Mouse (Mus musculus): ENCODE data around the gene Arid1b. TPM values are rescaled to one million over a fixed set of nuclear protein-coding genes. Genes with fewer than 3 reads are reported as not detected.

The Arid1b gene
- total RNA-seq, 1 experiment, result 9.2 TPM

DNA sequence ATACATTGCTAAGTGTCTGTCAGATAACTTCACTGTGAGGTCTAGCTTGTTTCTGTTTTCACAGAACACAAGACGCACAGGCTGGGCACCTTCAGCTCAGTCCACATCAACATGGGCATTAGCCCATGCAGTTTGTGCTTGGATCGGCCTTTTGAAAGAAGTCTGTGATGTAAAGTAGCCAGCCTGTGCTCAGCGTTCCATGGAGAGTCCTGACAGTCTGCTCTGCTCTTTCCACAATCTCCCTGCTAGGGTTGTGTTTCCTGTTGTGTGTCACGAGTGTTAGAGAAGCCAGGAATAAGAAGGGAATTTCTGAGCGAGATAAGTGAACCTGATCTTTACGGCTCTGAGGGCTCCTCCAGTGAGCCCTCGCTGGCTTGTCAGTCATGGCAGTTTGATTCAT is 184.9 kb downstream of the Arid1b start:
- no peak for DNase-seq (ENCODE audit: low read depth, low spot score)
- Histone ChIP-seq H3K4me3 (ENCODE audit: insufficient read depth in 1 of 2, low read depth in 1 of 2, low read length in 2 of 2, poor library complexity in 1 of 2, severe bottlenecking in 1 of 2) (no peak overlapping the region), H3K9me3 (ENCODE audit: control insufficient read depth, insufficient read depth, low read depth, low read length) (no peaks in the 10 kb centered on the region), H3K9ac (ENCODE audit: insufficient read depth, low read depth, low read length, poor library complexity, severe bottlenecking) (no peak overlapping the region), H3K4me1 (ENCODE audit: control insufficient read depth in 2 of 2, insufficient read depth in 2 of 2, low read length in 2 of 2, poor library complexity in 1 of 2) (peaks cover 0 to 2% of the 10 kb centered on the region in 2 experiments; a peak in 1 of 4 replicates), H3K36me3 (ENCODE audit: control insufficient read depth, insufficient read depth, low read length, poor library complexity, severe bottlenecking) (no peaks in the 10 kb centered on the region), H3K27ac (ENCODE audit: insufficient read depth, low read depth, low read length, poor library complexity, severe bottlenecking) (no peak overlapping the region)
- in situ Hi-C loops (cut with MboI; ENCODE audit: low sequenced_read_pairs in 2 of 2, unreplicated experiment in 2 of 2), result no loop called here
- TF ChIP-seq ZC3H11A (IDR thresholded peaks at IDR 0.05; ENCODE audit: borderline replicate concordance, low read depth, low read length) (no peak), CHD2 (IDR thresholded peaks at IDR 0.05; ENCODE audit: low read depth, low read length) (no peak), MAFK (IDR thresholded peaks at IDR 0.05; ENCODE audit: insufficient read depth, low read depth, low read length) (no peak), ZNF384 (IDR thresholded peaks at IDR 0.05; ENCODE audit: low read depth, low read length) (no peak), HCFC1 (IDR thresholded peaks at IDR 0.05; ENCODE audit: borderline replicate concordance, insufficient read depth, low read length) (no peak)

DNA sequence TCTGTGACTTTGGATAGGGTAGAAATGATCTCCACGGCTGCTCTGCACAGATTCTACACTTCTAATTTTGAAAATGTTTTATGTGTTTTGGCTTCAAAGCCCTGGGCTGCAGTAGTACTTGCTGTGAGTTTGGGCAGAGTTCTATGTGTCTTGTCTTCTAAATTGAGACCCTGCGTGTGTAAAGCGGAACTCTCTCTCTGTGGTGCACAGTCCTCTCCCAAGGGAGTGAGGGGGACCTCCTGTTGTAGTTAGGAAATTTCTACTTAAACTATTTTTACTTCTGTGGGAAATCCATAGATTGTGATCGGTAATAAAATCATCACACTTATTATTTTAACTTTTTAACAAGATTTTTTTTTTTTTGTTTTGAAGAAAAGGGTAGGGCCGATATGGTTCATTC is 185.3 kb downstream of the Arid1b start:
- TF ChIP-seq HCFC1 (IDR thresholded peaks at IDR 0.05; ENCODE audit: borderline replicate concordance, insufficient read depth, low read length), result no peak
- no peak for TF ChIP-seq ZNF384 (IDR thresholded peaks at IDR 0.05; ENCODE audit: low read depth, low read length)
- TF ChIP-seq CHD2 (IDR thresholded peaks at IDR 0.05; ENCODE audit: low read depth, low read length), result no peak
- no peak for TF ChIP-seq ZC3H11A (IDR thresholded peaks at IDR 0.05; ENCODE audit: borderline replicate concordance, low read depth, low read length)
- TF ChIP-seq MAFK (IDR thresholded peaks at IDR 0.05; ENCODE audit: insufficient read depth, low read depth, low read length), result no peak
- in situ Hi-C loops (cut with MboI; ENCODE audit: low sequenced_read_pairs in 2 of 2, unreplicated experiment in 2 of 2), result no loop called here
- H3K27ac ChIP-seq (ENCODE audit: insufficient read depth, low read depth, low read length, poor library complexity, severe bottlenecking), result no peak overlapping the region
- H3K9ac ChIP-seq (ENCODE audit: insufficient read depth, low read depth, low read length, poor library complexity, severe bottlenecking), result no peak overlapping the region
- peaks cover 0 to 2% of the 10 kb centered on the region in 2 experiments; a peak in 1 of 4 replicates for H3K4me1 ChIP-seq (ENCODE audit: control insufficient read depth in 2 of 2, insufficient read depth in 2 of 2, low read length in 2 of 2, poor library complexity in 1 of 2)
- no peaks in the 10 kb centered on the region for H3K9me3 ChIP-seq (ENCODE audit: control insufficient read depth, insufficient read depth, low read depth, low read length)
- no peak overlapping the region for H3K4me3 ChIP-seq (ENCODE audit: insufficient read depth in 1 of 2, low read depth in 1 of 2, low read length in 2 of 2, poor library complexity in 1 of 2, severe bottlenecking in 1 of 2)
- H3K36me3 ChIP-seq (ENCODE audit: control insufficient read depth, insufficient read depth, low read length, poor library complexity, severe bottlenecking), result no peaks in the 10 kb centered on the region
- DNase-seq (ENCODE audit: low read depth, low spot score), result no peak

DNA sequence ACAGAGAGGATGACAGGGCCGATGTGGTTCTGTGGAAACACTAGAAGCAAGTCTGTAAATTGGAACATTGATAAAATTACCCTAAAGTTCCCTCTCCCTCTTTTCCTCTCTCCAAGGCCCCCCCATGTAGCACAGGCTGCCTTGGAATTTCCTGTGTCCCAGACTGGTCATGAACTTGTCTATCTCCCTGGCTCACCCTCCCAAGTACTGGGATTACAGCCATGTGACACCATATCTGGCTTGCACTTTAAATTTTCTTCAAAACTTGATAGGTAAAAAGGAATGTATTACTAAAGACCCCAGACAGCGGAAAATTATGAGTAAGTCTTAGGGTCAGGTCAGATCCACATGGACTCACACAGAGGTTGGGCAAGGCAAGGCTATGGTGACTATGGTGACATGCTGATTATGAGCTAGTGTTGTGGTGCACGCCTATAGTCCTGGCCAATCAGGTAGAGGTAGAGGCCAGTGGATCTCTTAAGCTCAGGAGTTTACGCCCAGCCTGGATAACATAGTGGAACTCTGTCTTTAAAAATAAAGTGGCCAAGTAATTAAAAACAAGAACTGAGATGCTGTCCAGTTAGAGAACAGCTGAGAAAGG is 185.9 kb downstream of the Arid1b start:
- no peak for TF ChIP-seq ZC3H11A (IDR thresholded peaks at IDR 0.05; ENCODE audit: borderline replicate concordance, low read depth, low read length)
- TF ChIP-seq CHD2 (IDR thresholded peaks at IDR 0.05; ENCODE audit: low read depth, low read length), result no peak
- Histone ChIP-seq H3K9me3 (ENCODE audit: control insufficient read depth, insufficient read depth, low read depth, low read length) (no peaks in the 10 kb centered on the region), H3K27ac (ENCODE audit: insufficient read depth, low read depth, low read length, poor library complexity, severe bottlenecking) (no peak overlapping the region), H3K4me3 (ENCODE audit: insufficient read depth in 1 of 2, low read depth in 1 of 2, low read length in 2 of 2, poor library complexity in 1 of 2, severe bottlenecking in 1 of 2) (no peak overlapping the region), H3K9ac (ENCODE audit: insufficient read depth, low read depth, low read length, poor library complexity, severe bottlenecking) (no peak overlapping the region), H3K36me3 (ENCODE audit: control insufficient read depth, insufficient read depth, low read length, poor library complexity, severe bottlenecking) (no peaks in the 10 kb centered on the region), H3K4me1 (ENCODE audit: control insufficient read depth in 2 of 2, insufficient read depth in 2 of 2, low read length in 2 of 2, poor library complexity in 1 of 2) (peaks cover 0 to 2% of the 10 kb centered on the region in 2 experiments; a peak in 1 of 4 replicates)
- no peak for DNase-seq (ENCODE audit: low read depth, low spot score)
- in situ Hi-C loops (cut with MboI; ENCODE audit: low sequenced_read_pairs in 2 of 2, unreplicated experiment in 2 of 2), result no loop called here

DNA sequence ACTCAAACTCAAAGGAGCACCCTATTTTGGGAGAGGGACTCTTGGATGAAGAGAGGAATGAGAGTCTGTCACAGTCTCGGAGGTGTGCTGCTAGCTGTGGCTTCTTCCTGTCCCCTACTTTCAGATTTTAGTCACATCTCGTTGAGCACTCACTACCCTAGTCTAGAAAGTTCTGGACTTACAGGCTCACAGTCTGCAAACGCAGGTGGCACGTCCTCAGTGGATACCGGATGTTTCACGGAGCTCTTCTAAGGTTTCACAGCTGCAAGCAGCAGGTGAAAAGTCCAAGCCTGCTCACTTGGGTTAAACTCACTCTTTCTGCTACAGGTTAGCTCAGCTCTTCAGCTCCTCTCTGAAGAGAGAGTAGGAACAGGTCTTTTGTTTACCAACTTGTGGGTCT is 186.8 kb downstream of the Arid1b start:
- no peak for DNase-seq (ENCODE audit: low read depth, low spot score)
- no peaks in the 10 kb centered on the region for H3K36me3 ChIP-seq (ENCODE audit: control insufficient read depth, insufficient read depth, low read length, poor library complexity, severe bottlenecking)

DNA sequence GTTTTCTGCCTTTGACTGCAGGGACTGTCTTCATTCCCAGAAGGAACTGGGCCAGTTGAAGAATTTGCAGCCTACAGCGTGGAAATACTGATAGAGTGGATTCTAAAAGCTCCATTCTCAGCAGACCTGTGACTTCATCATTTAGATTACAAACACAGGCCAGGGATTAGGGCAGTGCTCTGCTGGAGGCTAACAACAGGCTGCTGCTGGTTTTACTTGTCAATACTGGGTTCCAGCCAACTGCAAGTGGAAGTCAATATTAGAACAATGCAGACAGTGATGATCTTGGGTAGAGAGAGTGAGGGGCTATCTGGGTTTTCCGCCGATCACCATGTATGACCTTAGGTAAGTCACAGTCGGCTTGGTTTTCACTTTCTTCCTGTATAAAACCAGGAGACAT is 188.4 kb downstream of the Arid1b start:
- in situ Hi-C loops (cut with MboI; ENCODE audit: low sequenced_read_pairs in 2 of 2, unreplicated experiment in 2 of 2), result no loop called here
- H3K9me3 ChIP-seq (ENCODE audit: control insufficient read depth, insufficient read depth, low read depth, low read length), result no peaks in the 10 kb centered on the region
- DNase-seq (ENCODE audit: low read depth, low spot score), result no peak
- no peak overlapping the region for H3K4me3 ChIP-seq (ENCODE audit: insufficient read depth in 1 of 2, low read depth in 1 of 2, low read length in 2 of 2, poor library complexity in 1 of 2, severe bottlenecking in 1 of 2)
- H3K4me1 ChIP-seq (ENCODE audit: control insufficient read depth in 2 of 2, insufficient read depth in 2 of 2, low read length in 2 of 2, poor library complexity in 1 of 2), result no peaks in the 10 kb centered on the region
- TF ChIP-seq ZNF384 (IDR thresholded peaks at IDR 0.05; ENCODE audit: low read depth, low read length), result no peak
- H3K9ac ChIP-seq (ENCODE audit: insufficient read depth, low read depth, low read length, poor library complexity, severe bottlenecking), result no peak overlapping the region
- H3K36me3 ChIP-seq (ENCODE audit: control insufficient read depth, insufficient read depth, low read length, poor library complexity, severe bottlenecking), result no peaks in the 10 kb centered on the region
- no peak overlapping the region for H3K27ac ChIP-seq (ENCODE audit: insufficient read depth, low read depth, low read length, poor library complexity, severe bottlenecking)

More for the DNA sequence above, 186.8 kb downstream of the Arid1b start:
- no peak overlapping the region for H3K4me3 ChIP-seq (ENCODE audit: insufficient read depth in 1 of 2, low read depth in 1 of 2, low read length in 2 of 2, poor library complexity in 1 of 2, severe bottlenecking in 1 of 2)
- in situ Hi-C loops (cut with MboI; ENCODE audit: low sequenced_read_pairs in 2 of 2, unreplicated experiment in 2 of 2), result no loop called here
- TF ChIP-seq ZC3H11A (IDR thresholded peaks at IDR 0.05; ENCODE audit: borderline replicate concordance, low read depth, low read length), result no peak
- no peak for TF ChIP-seq HCFC1 (IDR thresholded peaks at IDR 0.05; ENCODE audit: borderline replicate concordance, insufficient read depth, low read length)
- no peak for TF ChIP-seq ZNF384 (IDR thresholded peaks at IDR 0.05; ENCODE audit: low read depth, low read length)
- no peak for TF ChIP-seq MAFK (IDR thresholded peaks at IDR 0.05; ENCODE audit: insufficient read depth, low read depth, low read length)
- no peak for TF ChIP-seq CHD2 (IDR thresholded peaks at IDR 0.05; ENCODE audit: low read depth, low read length)
- no peaks in the 10 kb centered on the region for H3K4me1 ChIP-seq (ENCODE audit: control insufficient read depth in 2 of 2, insufficient read depth in 2 of 2, low read length in 2 of 2, poor library complexity in 1 of 2)
- no peaks in the 10 kb centered on the region for H3K9me3 ChIP-seq (ENCODE audit: control insufficient read depth, insufficient read depth, low read depth, low read length)
- no peak overlapping the region for H3K27ac ChIP-seq (ENCODE audit: insufficient read depth, low read depth, low read length, poor library complexity, severe bottlenecking)
- no peak overlapping the region for H3K9ac ChIP-seq (ENCODE audit: insufficient read depth, low read depth, low read length, poor library complexity, severe bottlenecking)

Measured in ES-E14 (cell line).